Mouse (Mus musculus): ENCODE data around the gene Gm9817. TPM values are rescaled to one million over a fixed set of nuclear protein-coding genes. Genes with fewer than 3 reads are reported as not detected.
"Not testable (repeated sequence)": the region's sequence is repeated elsewhere in the genome, so short reads cannot be mapped to it uniquely, and the experiment has no call there.

The Gm9817 gene
- not detected in 2 replicates for polyA plus RNA-seq (2012; ENCODE audit: insufficient read depth, low replicate concordance)

GRCm38 (mm10) chr13:45078392-45078791 is at the start of gene Gm9817:
TSS of gene Gm9817 (plus strand) at chr13:45078692.
- not testable (repeated sequence) for H3K36me3 ChIP-seq (replicated peaks; ENCODE audit: low read length); H3K27me3 ChIP-seq (replicated peaks)
- H3K4me3 ChIP-seq (replicated peaks): peak within 1 kb of the TSS; percentile 29
- peaks cover 27% of the 10 kb centered on the region for H3K4me1 ChIP-seq
- H3K9me3 ChIP-seq: peaks cover 36% of the 10 kb centered on the region

- no peaks in the 10 kb centered on the region for H3K9me3 ChIP-seq
- no peaks in the 10 kb centered on the region for H3K27me3 ChIP-seq (replicated peaks)
- H3K4me1 ChIP-seq: peaks cover 35% of the 10 kb centered on the region
- H3K36me3 ChIP-seq (replicated peaks; ENCODE audit: low read length): no peaks in the 10 kb centered on the region
- TF ChIP-seq GATA1 (IDR thresholded peaks at IDR 0.05; ENCODE audit: borderline replicate concordance, low read length): no peak
- no peak for TF ChIP-seq FLI1 (IDR thresholded peaks at IDR 0.05; ENCODE audit: low read length)
- H3K4me3 ChIP-seq (replicated peaks): no peak overlapping the region
Measured at GRCm38 (mm10) chr13:45029791-45030190, 48.7 kb upstream of the Gm9817 start.

DNA sequence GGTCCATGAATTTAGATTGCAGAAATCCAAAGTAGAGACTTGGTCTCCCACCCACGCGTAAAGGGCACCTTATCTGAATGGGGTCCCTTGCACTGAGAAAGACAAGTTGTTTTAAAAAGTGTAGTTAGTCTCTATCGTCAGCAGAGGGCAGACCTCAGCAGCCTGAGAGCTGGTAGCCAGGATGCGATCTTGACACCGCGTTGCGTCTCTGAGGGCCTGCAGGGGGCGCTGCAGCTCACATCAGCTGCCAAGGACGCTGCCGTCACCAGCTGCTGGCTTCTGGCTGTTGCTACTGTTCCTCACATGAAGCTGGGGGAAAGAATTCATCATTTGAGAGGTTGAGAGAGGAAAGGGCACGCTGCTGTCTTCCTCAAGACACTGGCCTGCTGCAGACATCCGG is 47.7 kb upstream of the Gm9817 start:
- Histone ChIP-seq H3K27me3 (replicated peaks) (no peaks in the 10 kb centered on the region), H3K36me3 (replicated peaks; ENCODE audit: low read length) (no peaks in the 10 kb centered on the region), H3K4me1 (peaks cover 38% of the 10 kb centered on the region), H3K4me3 (replicated peaks) (peak overlapping the region; percentile 46), H3K9me3 (no peaks in the 10 kb centered on the region)
- TF ChIP-seq FLI1 (IDR thresholded peaks at IDR 0.05; ENCODE audit: low read length) (no peak), GATA1 (IDR thresholded peaks at IDR 0.05; ENCODE audit: borderline replicate concordance, low read length) (no peak)

DNA sequence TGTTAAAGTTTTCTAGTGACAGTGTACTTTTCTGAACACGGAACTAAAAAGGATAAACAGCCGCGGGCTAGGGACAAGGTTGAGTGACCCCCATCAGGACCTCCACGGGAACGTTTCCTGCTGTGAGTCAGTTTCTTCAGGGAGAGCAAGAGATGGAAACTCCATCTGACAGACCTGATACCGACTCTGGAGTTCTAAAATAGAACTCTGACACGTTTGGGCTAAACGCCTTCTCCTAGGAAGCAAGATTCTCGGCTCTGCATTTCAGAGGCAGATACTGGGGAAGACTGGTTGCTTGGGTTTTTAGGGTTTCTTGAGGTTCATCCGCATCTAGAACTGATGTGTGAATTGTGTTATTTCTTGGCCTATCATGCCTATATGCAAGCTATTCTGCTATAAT is 47.2 kb upstream of the Gm9817 start:
- Histone ChIP-seq H3K9me3 (no peaks in the 10 kb centered on the region), H3K4me3 (replicated peaks) (no peak overlapping the region), H3K4me1 (peaks cover 41% of the 10 kb centered on the region), H3K36me3 (replicated peaks; ENCODE audit: low read length) (no peaks in the 10 kb centered on the region), H3K27me3 (replicated peaks) (no peaks in the 10 kb centered on the region)
- no peak for TF ChIP-seq FLI1 (IDR thresholded peaks at IDR 0.05; ENCODE audit: low read length)
- TF ChIP-seq GATA1 (IDR thresholded peaks at IDR 0.05; ENCODE audit: borderline replicate concordance, low read length): no peak

DNA sequence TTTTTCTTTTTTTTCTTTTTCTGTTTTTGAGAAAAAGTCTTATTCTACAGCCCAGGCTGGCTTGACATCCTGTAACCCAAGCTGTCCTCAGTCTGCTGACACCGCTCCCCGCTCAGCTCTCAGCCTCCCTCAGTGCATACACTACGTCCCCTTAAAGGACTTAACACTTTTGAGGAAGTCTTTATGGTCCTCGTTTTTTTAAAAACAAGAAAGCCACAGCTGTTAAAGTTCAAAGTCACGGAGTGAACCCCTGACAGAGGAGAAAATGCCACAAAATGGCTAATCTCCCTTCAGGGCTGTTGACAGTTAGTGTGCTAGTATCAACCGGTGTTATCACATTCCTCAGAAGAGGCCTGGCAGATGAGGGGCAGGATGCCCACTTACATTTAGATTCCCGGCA is 46.7 kb upstream of the Gm9817 start:
- Histone ChIP-seq H3K36me3 (replicated peaks; ENCODE audit: low read length) (no peaks in the 10 kb centered on the region), H3K4me3 (replicated peaks) (no peak overlapping the region), H3K9me3 (no peaks in the 10 kb centered on the region), H3K27me3 (replicated peaks) (no peaks in the 10 kb centered on the region), H3K4me1 (peaks cover 46% of the 10 kb centered on the region)
- TF ChIP-seq FLI1 (IDR thresholded peaks at IDR 0.05; ENCODE audit: low read length) (no peak), GATA1 (IDR thresholded peaks at IDR 0.05; ENCODE audit: borderline replicate concordance, low read length) (no peak)

- no peaks in the 10 kb centered on the region for H3K27me3 ChIP-seq (replicated peaks)
- peaks cover 47% of the 10 kb centered on the region for H3K4me1 ChIP-seq
- no peak overlapping the region for H3K4me3 ChIP-seq (replicated peaks)
- TF ChIP-seq GATA1 (IDR thresholded peaks at IDR 0.05; ENCODE audit: borderline replicate concordance, low read length): no peak
- no peak for TF ChIP-seq FLI1 (IDR thresholded peaks at IDR 0.05; ENCODE audit: low read length)
- H3K36me3 ChIP-seq (replicated peaks; ENCODE audit: low read length): no peaks in the 10 kb centered on the region
- H3K9me3 ChIP-seq: no peaks in the 10 kb centered on the region
Measured at GRCm38 (mm10) chr13:45032484-45032883, 46.0 kb upstream of the Gm9817 start.

DNA sequence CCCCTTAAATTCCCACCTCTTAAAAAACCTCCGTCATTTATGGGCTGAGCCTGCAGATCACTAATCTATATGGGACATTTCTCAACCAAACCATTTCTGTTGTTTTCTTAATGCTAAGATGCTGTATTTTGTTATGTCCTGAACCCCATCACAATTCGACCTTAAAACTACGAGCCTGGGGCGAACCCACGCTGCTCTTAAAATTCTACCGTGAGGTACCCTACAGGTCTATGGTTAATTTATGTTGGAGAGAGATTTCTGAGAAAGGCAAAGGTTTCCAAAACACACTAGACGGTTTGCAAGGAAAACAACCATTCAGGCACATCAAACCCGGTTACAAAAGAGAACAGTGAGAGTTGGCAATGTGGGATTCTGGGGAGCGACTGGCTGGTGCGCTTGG is 45.1 kb upstream of the Gm9817 start:
- no peaks in the 10 kb centered on the region for H3K36me3 ChIP-seq (replicated peaks; ENCODE audit: low read length)
- no peaks in the 10 kb centered on the region for H3K27me3 ChIP-seq (replicated peaks)
- no peak for TF ChIP-seq FLI1 (IDR thresholded peaks at IDR 0.05; ENCODE audit: low read length)
- TF ChIP-seq GATA1 (IDR thresholded peaks at IDR 0.05; ENCODE audit: borderline replicate concordance, low read length): no peak
- no peaks in the 10 kb centered on the region for H3K9me3 ChIP-seq
- no peak overlapping the region for H3K4me3 ChIP-seq (replicated peaks)
- peaks cover 50% of the 10 kb centered on the region for H3K4me1 ChIP-seq

GRCm38 (mm10) chr13:45034759-45035158 is 43.7 kb upstream of the Gm9817 start:
- Histone ChIP-seq H3K4me1 (peaks cover 64% of the 10 kb centered on the region), H3K9me3 (no peaks in the 10 kb centered on the region), H3K36me3 (replicated peaks; ENCODE audit: low read length) (no peaks in the 10 kb centered on the region), H3K27me3 (replicated peaks) (no peaks in the 10 kb centered on the region), H3K4me3 (replicated peaks) (no peak overlapping the region)
- TF ChIP-seq GATA1 (IDR thresholded peaks at IDR 0.05; ENCODE audit: borderline replicate concordance, low read length) (no peak), FLI1 (IDR thresholded peaks at IDR 0.05; ENCODE audit: low read length) (no peak)

GRCm38 (mm10) chr13:45036417-45036816 is 42.1 kb upstream of the Gm9817 start:
- H3K4me1 ChIP-seq: peaks cover 70% of the 10 kb centered on the region
- TF ChIP-seq GATA1 (IDR thresholded peaks at IDR 0.05; ENCODE audit: borderline replicate concordance, low read length) (no peak), FLI1 (IDR thresholded peaks at IDR 0.05; ENCODE audit: low read length) (no peak)

DNA sequence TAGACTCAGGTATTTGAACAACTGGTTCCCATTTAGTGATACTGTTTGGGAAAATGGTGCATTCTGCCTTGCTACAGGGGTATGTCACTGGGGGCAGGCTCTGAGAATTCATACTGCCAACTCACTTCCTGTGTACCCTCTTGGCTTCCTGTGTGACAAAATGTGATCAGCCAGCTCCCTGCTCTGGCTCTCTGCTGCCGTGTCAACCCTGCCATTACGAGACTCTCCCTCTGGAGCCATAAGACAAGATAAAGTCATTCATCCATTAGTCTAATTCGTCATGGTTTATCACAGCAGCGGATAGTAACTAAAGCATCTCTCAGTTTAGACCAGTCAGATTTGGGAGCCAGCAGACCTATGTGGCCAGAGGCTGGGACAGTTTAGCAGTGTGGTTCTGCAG is 38.3 kb upstream of the Gm9817 start:
- TF ChIP-seq GATA1 (IDR thresholded peaks at IDR 0.05; ENCODE audit: borderline replicate concordance, low read length) (no peak), FLI1 (IDR thresholded peaks at IDR 0.05; ENCODE audit: low read length) (0 out of 2 replicates have a peak, but pooled peaks have one; percentile 10)
- H3K9me3 ChIP-seq: peaks cover 10% of the 10 kb centered on the region; the same call in 1 of the 2 replicates
- no peaks in the 10 kb centered on the region for H3K36me3 ChIP-seq (replicated peaks; ENCODE audit: low read length)
- no peaks in the 10 kb centered on the region for H3K27me3 ChIP-seq (replicated peaks)
- peaks cover 56% of the 10 kb centered on the region for H3K4me1 ChIP-seq
- peak overlapping the region; percentile 47 for H3K4me3 ChIP-seq (replicated peaks)

More at GRCm38 (mm10) chr13:45036417-45036816, 42.1 kb upstream of the Gm9817 start:
- Histone ChIP-seq H3K9me3 (no peaks in the 10 kb centered on the region), H3K27me3 (replicated peaks) (no peaks in the 10 kb centered on the region), H3K4me3 (replicated peaks) (no peak overlapping the region), H3K36me3 (replicated peaks; ENCODE audit: low read length) (no peaks in the 10 kb centered on the region)

GRCm38 (mm10) chr13:45040741-45041140 is 37.8 kb upstream of the Gm9817 start:
- no peak overlapping the region for H3K4me3 ChIP-seq (replicated peaks)
- H3K27me3 ChIP-seq (replicated peaks): no peaks in the 10 kb centered on the region
- TF ChIP-seq FLI1 (IDR thresholded peaks at IDR 0.05; ENCODE audit: low read length): no peak
- no peak for TF ChIP-seq GATA1 (IDR thresholded peaks at IDR 0.05; ENCODE audit: borderline replicate concordance, low read length)
- H3K9me3 ChIP-seq: peaks cover 10% of the 10 kb centered on the region; the same call in 1 of the 2 replicates
- H3K36me3 ChIP-seq (replicated peaks; ENCODE audit: low read length): no peaks in the 10 kb centered on the region
- H3K4me1 ChIP-seq: peaks cover 56% of the 10 kb centered on the region
